Mouse (Mus musculus): Measurements from ENCODE around the gene 6720489N17Rik. TPM values are rescaled to one million over a fixed set of nuclear protein-coding genes. Genes with fewer than 3 reads are reported as not detected.
"Not testable (repeated sequence)": the region's sequence is repeated elsewhere in the genome, so short reads cannot be mapped to it uniquely, and the experiment has no call there.

6720489N17Rik gene
- polyA plus RNA-seq (2012; ENCODE audit: insufficient read depth, insufficient read length, low replicate concordance, missing spikeins): not detected in 2 replicates

GRCm38 (mm10) chr13:62623577-62624276, at the start of gene 6720489N17Rik:
Gene 6720489N17Rik, minus strand, starts transcription at chr13:62624182.
- peak within 1 kb of the TSS; percentile 50 for H3K4me3 ChIP-seq (ENCODE audit: insufficient read depth, low read depth, low read length)
- under 1% methylated on average over 15 of the region's 15 CpGs for WGBS
- H3K4me1 ChIP-seq (ENCODE audit: control insufficient read depth, insufficient read depth, low read length); H3K27ac ChIP-seq (ENCODE audit: insufficient read depth, low read depth, low read length): not testable (repeated sequence)

GRCm38 (mm10) chr13:62653369-62653743, 29.4 kb upstream of the 6720489N17Rik start:
- no peak overlapping the region for H3K27ac ChIP-seq (ENCODE audit: insufficient read depth, low read depth, low read length)
- H3K4me1 ChIP-seq (ENCODE audit: control insufficient read depth, insufficient read depth, low read length): no peaks in the 10 kb centered on the region
- H3K4me3 ChIP-seq (ENCODE audit: insufficient read depth, low read depth, low read length): peak overlapping the region; percentile 75
- 18% methylated on average over 8 of the region's 8 CpGs for WGBS
- TF ChIP-seq POLR2A (IDR thresholded peaks at IDR 0.05; ENCODE audit: insufficient read depth, low read depth, low read length): no peak
- TF ChIP-seq CTCF (IDR thresholded peaks at IDR 0.05; ENCODE audit: insufficient read depth, low read depth, low read length): no peak

- peak overlapping the region; percentile 75 for H3K4me3 ChIP-seq (ENCODE audit: insufficient read depth, low read depth, low read length)
- not testable (repeated sequence) for H3K4me1 ChIP-seq (ENCODE audit: control insufficient read depth, insufficient read depth, low read length); H3K27ac ChIP-seq (ENCODE audit: insufficient read depth, low read depth, low read length)
- 2% methylated on average over 16 of the region's 16 CpGs for WGBS
These were observed 28.8 kb upstream of the 6720489N17Rik start for GRCm38 (mm10) chr13:62652681-62653368.

- not testable (repeated sequence) for H3K27ac ChIP-seq (ENCODE audit: insufficient read depth, low read depth, low read length); H3K4me3 ChIP-seq (ENCODE audit: insufficient read depth, low read depth, low read length); H3K4me1 ChIP-seq (ENCODE audit: control insufficient read depth, insufficient read depth, low read length)
- WGBS: 26% methylated on average over 1 of the region's 1 CpGs
These were observed 3.1 kb upstream of the 6720489N17Rik start for GRCm38 (mm10) chr13:62627071-62627470.

GRCm38 (mm10) chr13:62624277-62624665, 289 bp upstream of the 6720489N17Rik start:
- whole genome bisulfite sequencing: 2% methylated on average over 7 of the region's 7 CpGs
- H3K4me1 ChIP-seq (ENCODE audit: control insufficient read depth, insufficient read depth, low read length); H3K27ac ChIP-seq (ENCODE audit: insufficient read depth, low read depth, low read length): not testable (repeated sequence)
- H3K4me3 ChIP-seq (ENCODE audit: insufficient read depth, low read depth, low read length): peak overlapping the region; percentile 50

GRCm38 (mm10) chr13:62617449-62617848, 6.5 kb downstream of the 6720489N17Rik start:
- WGBS: 98% methylated on average over 4 of the region's 4 CpGs
- H3K4me1 ChIP-seq (ENCODE audit: control insufficient read depth, insufficient read depth, low read length): not testable (repeated sequence)

GRCm38 (mm10) chr13:62571099-62571498, 52.9 kb downstream of the 6720489N17Rik start, which contains the start of gene Zfp934:
Gene Zfp934, minus strand, starts transcription at chr13:62571199.
- not testable (repeated sequence) for H3K27ac ChIP-seq (ENCODE audit: insufficient read depth, low read depth, low read length); H3K4me3 ChIP-seq (ENCODE audit: insufficient read depth, low read depth, low read length); H3K4me1 ChIP-seq (ENCODE audit: control insufficient read depth, insufficient read depth, low read length)
- WGBS: 91% methylated on average over 6 of the region's 6 CpGs

More at GRCm38 (mm10) chr13:62617449-62617848, 6.5 kb downstream of the 6720489N17Rik start:
- not testable (repeated sequence) for H3K27ac ChIP-seq (ENCODE audit: insufficient read depth, low read depth, low read length); H3K4me3 ChIP-seq (ENCODE audit: insufficient read depth, low read depth, low read length)

GRCm38 (mm10) chr13:62561696-62562095, 62.3 kb downstream of the 6720489N17Rik start:
- H3K27ac ChIP-seq (ENCODE audit: insufficient read depth, low read depth, low read length); H3K4me1 ChIP-seq (ENCODE audit: control insufficient read depth, insufficient read depth, low read length); H3K4me3 ChIP-seq (ENCODE audit: insufficient read depth, low read depth, low read length): not testable (repeated sequence)
- 22% methylated on average over 1 of the region's 1 CpGs for WGBS

GRCm38 (mm10) chr13:62558189-62559110, 65.5 kb downstream of the 6720489N17Rik start, which contains the start of gene Zfp935:
Gene Zfp935, minus strand, starts transcription at chr13:62558511.
- not testable (repeated sequence) for H3K4me1 ChIP-seq (ENCODE audit: control insufficient read depth, insufficient read depth, low read length); H3K27ac ChIP-seq (ENCODE audit: insufficient read depth, low read depth, low read length)
- WGBS: 2% methylated on average over 27 of the region's 27 CpGs
- peak within 1 kb of the TSS; percentile 61 for H3K4me3 ChIP-seq (ENCODE audit: insufficient read depth, low read depth, low read length)

Other genes with a start within 250 kb of the 6720489N17Rik start
- gene Gm3604, start 241.0 kb downstream of the 6720489N17Rik start, polyA plus RNA-seq (2012; ENCODE audit: insufficient read depth, insufficient read length, low replicate concordance, missing spikeins): not detected in 2 replicates
- gene Gm49359, start 157.3 kb downstream of the 6720489N17Rik start, polyA plus RNA-seq (2012; ENCODE audit: insufficient read depth, insufficient read length, low replicate concordance, missing spikeins): not detected in 2 replicates
- not detected in 2 replicates for gene Zfp935, start 65.7 kb downstream of the 6720489N17Rik start, polyA plus RNA-seq (2012; ENCODE audit: insufficient read depth, insufficient read length, low replicate concordance, missing spikeins)
- not detected in 2 replicates for gene Zfp934, start 53.0 kb downstream of the 6720489N17Rik start, polyA plus RNA-seq (2012; ENCODE audit: insufficient read depth, insufficient read length, low replicate concordance, missing spikeins)
- not detected in 2 replicates for gene Platr25, start 136.5 kb upstream of the 6720489N17Rik start, polyA plus RNA-seq (2012; ENCODE audit: insufficient read depth, insufficient read length, low replicate concordance, missing spikeins)
- not detected in 2 replicates for gene Gm5141, start 161.6 kb upstream of the 6720489N17Rik start, polyA plus RNA-seq (2012; ENCODE audit: insufficient read depth, insufficient read length, low replicate concordance, missing spikeins)
- not detected in 2 replicates for gene Fbp2, start 234.2 kb upstream of the 6720489N17Rik start, polyA plus RNA-seq (2012; ENCODE audit: insufficient read depth, insufficient read length, low replicate concordance, missing spikeins)

All from olfactory bulb, adult 2 months (tissue).